Mouse (Mus musculus) liver, embryonic 11.5 days (tissue): ENCODE data around the gene Fam19a4. TPM values are rescaled to one million over a fixed set of nuclear protein-coding genes. Genes with fewer than 3 reads are reported as not detected.
A peak's percentile ranks its signal among the peaks of the same experiment; 100 is the strongest.

Experiments used
- ATAC-seq: fragments of 200-750 bp; cut with Nextera tagmentation; replicated peaks from 2 replicates; pipeline ENCODE4 v1.8.0; 2017; ENCODE audit warnings: moderate number of reproducible peaks, mild to moderate bottlenecking, moderate TSS enrichment, moderate library complexity; ENCODE audit not compliant: low FRiP score
- DNase-seq: peaks from one replicate; pipeline ENCODE4 v3.0.0-alpha.2; 2017; ENCODE audit warnings: low spot score
- H3K27ac ChIP-seq: fragments of 300-500 bp; sonication (generic); 2 replicates; pipeline ENCODE4 v1.5.1; 2014; ENCODE audit warnings: mild to moderate bottlenecking, low read depth, low read length, control low read depth
- H3K27me3 ChIP-seq: fragments of 300-500 bp; sonication (generic); replicated peaks from 2 replicates; pipeline ENCODE4 v1.6.1; 2014; ENCODE audit warnings: low read length, mixed read lengths; ENCODE audit not compliant: control insufficient read depth, insufficient read depth
- H3K36me3 ChIP-seq: fragments of 300-500 bp; sonication (generic); 2 replicates; pipeline ENCODE4 v1.6.1; 2014; ENCODE audit warnings: mild to moderate bottlenecking, low read length, moderate library complexity, mixed read lengths; ENCODE audit not compliant: control insufficient read depth, insufficient read depth
- H3K4me1 ChIP-seq: fragments of 300-500 bp; sonication (generic); replicated peaks from 2 replicates; pipeline ENCODE4 v1.6.1; 2014; ENCODE audit warnings: low read length, mixed read lengths; ENCODE audit not compliant: control insufficient read depth, insufficient read depth
- H3K4me2 ChIP-seq: fragments of 300-500 bp; sonication (generic); 2 replicates; pipeline ENCODE4 v1.6.1; 2014; ENCODE audit warnings: mild to moderate bottlenecking, control low read depth, moderate library complexity
- H3K4me3 ChIP-seq: fragments of 300-500 bp; sonication (generic); 2 replicates; pipeline ENCODE4 v1.5.1; 2014; ENCODE audit warnings: low read depth, low read length, control low read depth
- H3K9ac ChIP-seq: fragments of 300-500 bp; sonication (generic); 2 replicates; pipeline ENCODE4 v1.6.1; 2014; ENCODE audit warnings: low read depth, low read length, control low read depth
- H3K9me3 ChIP-seq: fragments of 300-500 bp; sonication (generic); 2 replicates; pipeline ENCODE4 v1.6.1; 2016; ENCODE audit warnings: low read length, inconsistent platforms, mixed read lengths; ENCODE audit not compliant: control insufficient read depth
- WGBS: fragments of 180-500 bp; shearing (Covaris S2); extraction: QIAGEN DNeasy Blood & Tissue Kit; methylation state at CpG from one replicate; pipeline ENCODE4 v1.1.7; 2014; 5-methylcytosine and 5-hydroxymethylcytosine counted together
- polyA plus RNA-seq: library from polyadenylated mRNA; unstranded; fragments of >200 nt; fragmentation: Nextera tagmentation; extraction: Ambion mirVana; gene quantifications from 2 replicates; pipeline ENCODE4 v1.2.1, GENCODE M21; 2014

The Fam19a4 gene
- polyA plus RNA-seq, 1 experiment from 2014 or later: not detected

DNA sequence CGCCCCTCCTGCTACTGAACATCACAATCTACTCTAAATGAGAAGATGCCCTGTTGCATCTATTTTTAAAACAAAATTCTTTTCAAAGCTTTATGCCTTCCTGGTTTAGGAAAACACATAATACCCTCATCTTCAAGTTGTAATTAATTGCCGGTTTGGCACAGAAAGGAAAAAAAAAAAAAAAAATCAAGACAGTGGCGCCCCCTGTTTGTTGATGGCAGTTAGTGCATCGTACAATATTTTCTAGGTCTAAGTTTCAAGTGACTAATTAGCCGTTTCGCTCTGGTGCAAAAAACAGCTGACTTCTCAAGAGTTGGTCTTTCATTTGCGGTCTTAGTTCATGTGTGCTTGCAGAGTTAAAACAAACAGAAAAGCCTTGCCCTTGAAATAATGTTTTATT is 207.1 kb downstream of the Fam19a4 start:
- H3K27me3 ChIP-seq: no peaks in the 10 kb centered on the region
- no peak overlapping the region for H3K4me2 ChIP-seq
- no peaks in the 10 kb centered on the region for H3K9me3 ChIP-seq
- DNase-seq (no peak), ATAC-seq (no peak)
- no peak overlapping the region for H3K27ac ChIP-seq
- no peak overlapping the region for H3K9ac ChIP-seq
- no peak overlapping the region for H3K4me3 ChIP-seq
- WGBS: 68% methylated on average over 7 of the region's 7 CpGs
- no peaks in the 10 kb centered on the region for H3K4me1 ChIP-seq
- H3K36me3 ChIP-seq: no peaks in the 10 kb centered on the region

DNA sequence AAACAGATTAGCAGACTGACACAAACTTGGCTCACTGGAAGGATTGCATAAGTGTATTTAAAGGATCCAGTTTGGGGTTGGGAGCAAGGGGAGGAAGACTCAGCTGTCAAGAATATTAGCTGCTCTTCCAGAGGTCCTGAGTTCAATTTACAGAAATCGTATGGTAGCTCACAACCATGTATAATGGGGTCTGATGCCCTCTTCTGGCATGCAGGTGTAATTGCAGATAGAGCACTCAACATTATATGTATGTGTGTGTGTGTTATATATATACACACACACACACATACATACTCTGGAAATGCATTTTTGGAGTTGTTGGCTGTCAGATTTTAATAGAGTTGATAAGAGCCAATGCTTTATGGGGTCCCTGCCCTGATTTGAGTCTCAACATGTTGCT is 216.3 kb downstream of the Fam19a4 start:
- Histone ChIP-seq H3K9ac (no peak overlapping the region), H3K4me2 (no peak overlapping the region), H3K9me3 (no peaks in the 10 kb centered on the region), H3K27ac (no peak overlapping the region), H3K27me3 (no peaks in the 10 kb centered on the region), H3K4me1 (no peaks in the 10 kb centered on the region), H3K36me3 (no peaks in the 10 kb centered on the region), H3K4me3 (no peak overlapping the region)
- 45% methylated on average over 1 of the region's 1 CpGs for WGBS
- ATAC-seq (no peak), DNase-seq (no peak)

DNA sequence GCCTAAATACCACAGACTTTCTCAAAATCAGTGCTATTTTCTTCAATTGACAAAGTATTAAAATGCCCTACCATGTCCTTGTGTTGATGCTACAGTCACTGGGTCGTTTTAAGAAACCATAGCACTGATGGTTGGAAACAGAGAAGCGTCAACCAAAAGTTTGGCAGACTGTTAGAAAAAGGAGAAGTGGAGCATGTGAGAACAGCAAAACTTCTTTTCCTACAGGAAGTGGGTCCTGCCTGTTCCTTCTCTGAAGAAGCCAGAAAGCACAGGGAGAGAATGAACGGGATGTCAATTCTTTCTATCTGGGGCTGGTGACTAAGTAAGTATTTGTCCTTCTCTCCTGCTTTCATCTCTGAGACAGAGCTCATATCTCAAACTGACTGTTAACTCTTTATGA is 219.6 kb downstream of the Fam19a4 start:
- no peaks in the 10 kb centered on the region for H3K9me3 ChIP-seq
- ATAC-seq: no peak
- no peaks in the 10 kb centered on the region for H3K4me1 ChIP-seq
- H3K36me3 ChIP-seq: no peaks in the 10 kb centered on the region
- WGBS: 51% methylated on average over 3 of the region's 3 CpGs
- no peak overlapping the region for H3K4me2 ChIP-seq
- no peak overlapping the region for H3K27ac ChIP-seq
- no peaks in the 10 kb centered on the region for H3K27me3 ChIP-seq
- no peak overlapping the region for H3K9ac ChIP-seq
- no peak for DNase-seq
- H3K4me3 ChIP-seq: no peak overlapping the region

DNA sequence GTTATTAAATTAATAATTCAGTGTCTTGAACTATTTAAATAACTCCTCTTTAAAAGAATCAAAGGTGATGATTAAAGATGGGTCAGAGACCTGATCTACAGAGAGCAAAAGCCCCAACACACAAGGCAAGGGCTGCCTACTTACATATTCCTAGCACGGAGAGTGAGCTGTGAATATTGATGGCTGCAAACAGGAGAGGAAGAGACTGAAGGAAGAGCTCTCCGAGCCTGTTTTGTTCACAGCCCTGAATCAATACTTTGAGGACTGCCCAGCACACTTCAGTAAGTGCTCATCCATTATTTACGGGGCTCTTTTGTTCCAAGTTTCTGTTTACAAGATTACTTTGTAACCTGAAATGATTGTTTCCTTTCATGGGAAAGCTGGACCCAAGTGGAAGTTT is 233.6 kb downstream of the Fam19a4 start:
- Histone ChIP-seq H3K36me3 (no peaks in the 10 kb centered on the region), H3K9me3 (no peaks in the 10 kb centered on the region), H3K4me1 (no peaks in the 10 kb centered on the region), H3K27me3 (no peaks in the 10 kb centered on the region), H3K4me3 (no peak overlapping the region), H3K4me2 (no peak overlapping the region), H3K9ac (no peak overlapping the region), H3K27ac (no peak overlapping the region)
- DNase-seq: no peak
- 66% methylated on average over 3 of the region's 3 CpGs for WGBS
- no peak for ATAC-seq

DNA sequence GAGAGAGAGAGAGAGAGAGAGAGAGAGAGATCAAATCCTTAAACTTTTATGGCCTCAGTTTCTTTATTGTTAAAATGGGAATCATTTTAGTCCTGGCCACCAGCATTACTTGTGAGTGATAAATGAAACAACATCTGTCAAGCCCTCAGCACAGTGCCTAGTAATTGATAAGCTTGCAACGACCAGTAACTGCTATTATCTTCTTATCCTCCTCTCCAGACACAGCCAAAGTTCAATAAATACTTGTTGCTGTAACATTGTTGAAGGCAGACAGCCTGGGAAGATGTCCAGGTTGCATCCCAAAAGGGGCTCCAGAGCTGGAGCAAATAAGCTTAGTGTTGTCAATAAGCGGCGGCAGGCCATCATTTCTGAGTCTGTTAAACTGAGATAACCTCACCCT is 257.2 kb downstream of the Fam19a4 start:
- Histone ChIP-seq H3K36me3 (no peaks in the 10 kb centered on the region), H3K4me2 (no peak overlapping the region), H3K9me3 (no peaks in the 10 kb centered on the region), H3K4me1 (no peaks in the 10 kb centered on the region), H3K9ac (no peak overlapping the region), H3K4me3 (no peak overlapping the region), H3K27ac (no peak overlapping the region), H3K27me3 (no peaks in the 10 kb centered on the region)
- 41% methylated on average over 3 of the region's 3 CpGs for WGBS
- no peak for DNase-seq
- 0 out of 2 replicates have a peak, but pooled peaks have one; percentile 49 for ATAC-seq

DNA sequence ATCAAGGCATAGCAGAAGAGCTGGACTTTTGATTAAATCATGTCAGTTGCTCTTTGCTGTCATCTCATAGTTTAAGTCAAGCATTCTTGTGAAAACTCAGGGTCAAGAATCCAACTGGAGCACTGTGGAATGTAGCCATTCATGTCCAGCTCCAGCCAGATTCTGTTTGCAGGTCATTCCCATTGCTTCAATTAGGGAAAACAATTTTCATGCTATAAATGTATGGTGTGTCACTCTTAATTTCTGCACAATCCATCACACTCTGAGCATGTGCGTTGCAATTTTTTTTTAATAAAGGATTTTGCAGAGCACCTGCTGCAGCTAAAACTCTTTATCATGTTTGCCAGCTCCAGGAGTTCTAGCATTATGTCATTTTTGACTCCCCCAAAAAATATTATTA is 261.5 kb downstream of the Fam19a4 start:
- ATAC-seq (no peak), DNase-seq (no peak)
- Histone ChIP-seq H3K9ac (no peak overlapping the region), H3K36me3 (no peaks in the 10 kb centered on the region), H3K4me1 (no peaks in the 10 kb centered on the region), H3K4me3 (no peak overlapping the region), H3K9me3 (no peaks in the 10 kb centered on the region), H3K4me2 (no peak overlapping the region), H3K27me3 (no peaks in the 10 kb centered on the region), H3K27ac (no peak overlapping the region)
- WGBS: 92% methylated on average over 1 of the region's 1 CpGs

DNA sequence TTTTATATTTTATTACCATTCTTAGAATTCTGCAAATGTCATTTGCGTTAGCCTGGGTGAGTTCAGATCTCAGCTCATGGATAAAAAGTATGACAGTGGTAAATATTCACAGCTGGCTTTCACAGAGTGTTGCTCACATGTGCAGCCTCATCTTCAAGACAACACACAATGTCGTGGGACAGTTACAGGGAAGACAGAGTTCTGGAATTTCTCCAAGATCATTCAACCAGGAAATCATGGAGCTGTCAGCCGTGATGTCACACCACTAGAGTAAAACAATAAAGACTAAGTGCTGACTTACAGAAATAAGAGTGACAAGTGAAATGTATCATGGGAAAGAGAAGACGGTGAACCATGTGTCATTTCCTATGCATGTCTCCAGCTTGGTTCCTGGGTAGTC is 262.8 kb downstream of the Fam19a4 start:
- 77% methylated on average over 4 of the region's 4 CpGs for WGBS
- no peak for ATAC-seq
- H3K36me3 ChIP-seq: no peaks in the 10 kb centered on the region
- H3K27ac ChIP-seq: no peak overlapping the region
- no peaks in the 10 kb centered on the region for H3K27me3 ChIP-seq
- H3K9ac ChIP-seq: no peak overlapping the region
- H3K4me2 ChIP-seq: no peak overlapping the region
- no peak for DNase-seq
- H3K9me3 ChIP-seq: no peaks in the 10 kb centered on the region
- H3K4me3 ChIP-seq: no peak overlapping the region
- no peaks in the 10 kb centered on the region for H3K4me1 ChIP-seq

Other genes starting within 250 kb of the Fam19a4 start
- gene Eogt, start 88.8 kb upstream of the Fam19a4 start, polyA plus RNA-seq: 4.9 and 5.6 TPM in 2 replicates
- 21.1 and 21.8 TPM in 2 replicates for gene Tmf1, start 118.7 kb upstream of the Fam19a4 start, polyA plus RNA-seq
- gene Uba3, start 145.2 kb upstream of the Fam19a4 start, polyA plus RNA-seq: 60.5 and 65.3 TPM in 2 replicates
- gene Arl6ip5, start 150.3 kb upstream of the Fam19a4 start, polyA plus RNA-seq: 36.4 and 38.6 TPM in 2 replicates
- gene Lmod3, start 192.3 kb upstream of the Fam19a4 start, polyA plus RNA-seq: 0.08 TPM in 1 of 2 replicates, not detected in the other